Mouse (Mus musculus): ENCODE data around the gene Sec1. TPM values are rescaled to one million over a fixed set of nuclear protein-coding genes. Genes with fewer than 3 reads are reported as not detected.

Sec1 gene
- polyA plus RNA-seq, 1 experiment from 2014 or later: 0.32 TPM

- no peaks in the 10 kb centered on the region for H3K9me3 ChIP-seq (replicated peaks)
- peaks cover 38% of the 10 kb centered on the region for H3K36me3 ChIP-seq
- 49% methylated on average over 13 of the region's 13 CpGs for WGBS
- H3K4me3 ChIP-seq: peak overlapping the region; percentile 73; the same call in 1 of the 2 replicates
- DNase-seq (ENCODE audit: low spot score): no peak
- peaks cover 72% of the 10 kb centered on the region for H3K4me1 ChIP-seq
- no peaks in the 10 kb centered on the region for H3K27me3 ChIP-seq (ENCODE audit: low read depth, poor library complexity, severe bottlenecking)
- H3K27ac ChIP-seq (replicated peaks): no peak overlapping the region
Measured at GRCm38 (mm10) chr7:45708221-45708761, 14.1 kb upstream of the Sec1 start.

GRCm38 (mm10) chr7:45707375-45707967 is 13.3 kb upstream of the Sec1 start:
- Histone ChIP-seq H3K27ac (replicated peaks) (peak overlapping the region; percentile 87), H3K4me3 (peak overlapping the region; percentile 73), H3K9me3 (replicated peaks) (no peaks in the 10 kb centered on the region), H3K27me3 (ENCODE audit: low read depth, poor library complexity, severe bottlenecking) (no peaks in the 10 kb centered on the region), H3K4me1 (peaks cover 79% of the 10 kb centered on the region), H3K36me3 (peaks cover 30% of the 10 kb centered on the region)
- peak; percentile 89 for DNase-seq (ENCODE audit: low spot score)
- 1% methylated on average over 27 of the region's 27 CpGs for WGBS

GRCm38 (mm10) chr7:45706721-45707241 is 12.6 kb upstream of the Sec1 start:
- Histone ChIP-seq H3K4me1 (peaks cover 79% of the 10 kb centered on the region), H3K27me3 (ENCODE audit: low read depth, poor library complexity, severe bottlenecking) (no peaks in the 10 kb centered on the region)
- under 1% methylated on average over 45 of the region's 45 CpGs for WGBS

GRCm38 (mm10) chr7:45705873-45706281 is 11.7 kb upstream of the Sec1 start:
- Histone ChIP-seq H3K27me3 (ENCODE audit: low read depth, poor library complexity, severe bottlenecking) (peaks cover 3% of the 10 kb centered on the region; the same call in 1 of the 2 replicates), H3K27ac (replicated peaks) (peak overlapping the region; percentile 87), H3K9me3 (replicated peaks) (no peaks in the 10 kb centered on the region), H3K4me1 (peaks cover 86% of the 10 kb centered on the region), H3K4me3 (peak overlapping the region; percentile 73), H3K36me3 (peaks cover 14% of the 10 kb centered on the region)
- DNase-seq (ENCODE audit: low spot score): peak; percentile 63
- WGBS: under 1% methylated on average over 7 of the region's 7 CpGs

More at GRCm38 (mm10) chr7:45706721-45707241, 12.6 kb upstream of the Sec1 start:
- DNase-seq (ENCODE audit: low spot score): peak; percentile 87
- H3K4me3 ChIP-seq: peak overlapping the region; percentile 73
- H3K27ac ChIP-seq (replicated peaks): peak overlapping the region; percentile 87
- H3K9me3 ChIP-seq (replicated peaks): no peaks in the 10 kb centered on the region
- peaks cover 23% of the 10 kb centered on the region for H3K36me3 ChIP-seq

- Histone ChIP-seq H3K4me1 (peaks cover 86% of the 10 kb centered on the region), H3K27ac (replicated peaks) (peak overlapping the region; percentile 87), H3K27me3 (ENCODE audit: low read depth, poor library complexity, severe bottlenecking) (peaks cover 6% of the 10 kb centered on the region), H3K9me3 (replicated peaks) (no peaks in the 10 kb centered on the region), H3K36me3 (peaks cover 10% of the 10 kb centered on the region), H3K4me3 (peak overlapping the region; percentile 73)
- WGBS: under 1% methylated on average over 21 of the region's 21 CpGs
- DNase-seq (ENCODE audit: low spot score): no peak
Measured at GRCm38 (mm10) chr7:45705443-45705864, 11.3 kb upstream of the Sec1 start.

GRCm38 (mm10) chr7:45704730-45705442 is 10.7 kb upstream of the Sec1 start, which contains the start of gene Dbp:
Dbp (plus strand) TSS chr7:45705088.
- peak within 1 kb of the TSS; percentile 73 for H3K4me3 ChIP-seq
- peaks cover 86% of the 10 kb centered on the region for H3K4me1 ChIP-seq
- no peaks in the 10 kb centered on the region for H3K9me3 ChIP-seq (replicated peaks)
- peak within 1 kb of the TSS; percentile 87 for H3K27ac ChIP-seq (replicated peaks)
- 0% methylated on average over 36 of the region's 36 CpGs for WGBS
- H3K27me3 ChIP-seq (ENCODE audit: low read depth, poor library complexity, severe bottlenecking): peaks cover 12% of the 10 kb centered on the region
- DNase-seq (ENCODE audit: low spot score): peak; percentile 99
- H3K36me3 ChIP-seq: peaks cover 4% of the 10 kb centered on the region

- Histone ChIP-seq H3K27me3 (ENCODE audit: low read depth, poor library complexity, severe bottlenecking) (peaks cover 20% of the 10 kb centered on the region), H3K4me1 (peaks cover 86% of the 10 kb centered on the region), H3K27ac (replicated peaks) (peak overlapping the region; percentile 87), H3K4me3 (peak overlapping the region; percentile 73), H3K36me3 (no peaks in the 10 kb centered on the region), H3K9me3 (replicated peaks) (no peaks in the 10 kb centered on the region)
- peak; percentile 74 for DNase-seq (ENCODE audit: low spot score)
- 1% methylated on average over 13 of the region's 13 CpGs for WGBS
Measured at GRCm38 (mm10) chr7:45704046-45704559, 9.9 kb upstream of the Sec1 start.

- no peak for DNase-seq (ENCODE audit: low spot score)
- 50% methylated on average over 12 of the region's 12 CpGs for WGBS
- Histone ChIP-seq H3K4me3 (peak overlapping the region; percentile 73), H3K9me3 (replicated peaks) (no peaks in the 10 kb centered on the region), H3K4me1 (peaks cover 81% of the 10 kb centered on the region), H3K36me3 (no peaks in the 10 kb centered on the region), H3K27me3 (ENCODE audit: low read depth, poor library complexity, severe bottlenecking) (peaks cover 25% of the 10 kb centered on the region), H3K27ac (replicated peaks) (peak overlapping the region; percentile 87)
Measured at GRCm38 (mm10) chr7:45703521-45704033, 9.4 kb upstream of the Sec1 start.

- 90% methylated on average over 17 of the region's 17 CpGs for WGBS
- H3K4me3 ChIP-seq: peak overlapping the region; percentile 73
- no peaks in the 10 kb centered on the region for H3K36me3 ChIP-seq
- H3K27ac ChIP-seq (replicated peaks): peak overlapping the region; percentile 87; the same call in 1 of the 2 replicates
- H3K4me1 ChIP-seq: peaks cover 75% of the 10 kb centered on the region
- no peaks in the 10 kb centered on the region for H3K9me3 ChIP-seq (replicated peaks)
- DNase-seq (ENCODE audit: low spot score): no peak
- peaks cover 31% of the 10 kb centered on the region for H3K27me3 ChIP-seq (ENCODE audit: low read depth, poor library complexity, severe bottlenecking)
Measured at GRCm38 (mm10) chr7:45702809-45703520, 8.8 kb upstream of the Sec1 start.

GRCm38 (mm10) chr7:45702316-45702715 is 8.1 kb upstream of the Sec1 start:
- peaks cover 68% of the 10 kb centered on the region for H3K4me1 ChIP-seq
- WGBS: 91% methylated on average over 11 of the region's 11 CpGs
- H3K9me3 ChIP-seq (replicated peaks): no peaks in the 10 kb centered on the region
- DNase-seq (ENCODE audit: low spot score): no peak
- no peak overlapping the region for H3K4me3 ChIP-seq
- H3K27me3 ChIP-seq (ENCODE audit: low read depth, poor library complexity, severe bottlenecking): peaks cover 34% of the 10 kb centered on the region
- no peak overlapping the region for H3K27ac ChIP-seq (replicated peaks)
- no peaks in the 10 kb centered on the region for H3K36me3 ChIP-seq

GRCm38 (mm10) chr7:45701607-45702006 is 7.4 kb upstream of the Sec1 start:
- no peaks in the 10 kb centered on the region for H3K9me3 ChIP-seq (replicated peaks)
- H3K4me3 ChIP-seq: peak overlapping the region; percentile 57; the same call in 1 of the 2 replicates
- no peak for DNase-seq (ENCODE audit: low spot score)
- H3K36me3 ChIP-seq: no peaks in the 10 kb centered on the region
- H3K27me3 ChIP-seq (ENCODE audit: low read depth, poor library complexity, severe bottlenecking): peaks cover 34% of the 10 kb centered on the region
- H3K27ac ChIP-seq (replicated peaks): no peak overlapping the region
- WGBS: 91% methylated on average over 11 of the region's 11 CpGs
- H3K4me1 ChIP-seq: peaks cover 61% of the 10 kb centered on the region

- peaks cover 56% of the 10 kb centered on the region for H3K4me1 ChIP-seq
- peak overlapping the region; percentile 57 for H3K4me3 ChIP-seq
- no peak for DNase-seq (ENCODE audit: low spot score)
Measured at GRCm38 (mm10) chr7:45701072-45701471, 6.9 kb upstream of the Sec1 start.

More at GRCm38 (mm10) chr7:45701072-45701471, 6.9 kb upstream of the Sec1 start:
- Histone ChIP-seq H3K27ac (replicated peaks) (peak overlapping the region; percentile 77), H3K27me3 (ENCODE audit: low read depth, poor library complexity, severe bottlenecking) (peaks cover 34% of the 10 kb centered on the region), H3K9me3 (replicated peaks) (no peaks in the 10 kb centered on the region), H3K36me3 (no peaks in the 10 kb centered on the region)
- WGBS: 32% methylated on average over 11 of the region's 11 CpGs

All from midbrain, embryonic 10.5 days (tissue).